Mouse (Mus musculus) testis, adult 2 months (tissue): ENCODE data around the gene Itm2b. TPM values are rescaled to one million over a fixed set of nuclear protein-coding genes. Genes with fewer than 3 reads are reported as not detected.
A peak's percentile ranks its signal among the peaks of the same experiment; 100 is the strongest.

ENCODE experiments used
- H3K27ac ChIP-seq: fragments of 200-500 bp; 2 replicates; pipeline ENCODE4 v1.5.1; 2012; ENCODE audit warnings: low read depth, low read length; ENCODE audit not compliant: control insufficient read depth, insufficient read depth
- H3K27me3 ChIP-seq: fragments of 200-500 bp; 2 replicates; pipeline ENCODE4 v1.6.1; 2012; ENCODE audit warnings: mild to moderate bottlenecking, low read length, moderate library complexity; ENCODE audit not compliant: control insufficient read depth, insufficient read depth
- H3K36me3 ChIP-seq: fragments of 200-500 bp; 2 replicates; pipeline ENCODE4 v1.6.1; 2012; ENCODE audit warnings: mild to moderate bottlenecking, low read length; ENCODE audit not compliant: control insufficient read depth, insufficient read depth
- H3K4me1 ChIP-seq: fragments of 200-500 bp; 2 replicates; pipeline ENCODE4 v1.6.1; 2012; ENCODE audit warnings: low read length; ENCODE audit not compliant: control insufficient read depth, insufficient read depth
- H3K4me3 ChIP-seq: fragments of 200-500 bp; 2 replicates; pipeline ENCODE4 v1.5.1; 2012; ENCODE audit warnings: low read depth, mild to moderate bottlenecking, low read length, moderate library complexity, mixed read lengths; ENCODE audit not compliant: control insufficient read depth
- CTCF ChIP-seq: fragments of 200-500 bp; IDR thresholded peaks from 2 replicates; pipeline ENCODE4 v1.5.1; 2012; ENCODE audit warnings: low read depth, mild to moderate bottlenecking, inconsistent platforms, low read length, moderate library complexity; ENCODE audit not compliant: control insufficient read depth, insufficient read depth, insufficient replicate concordance
- POLR2A ChIP-seq: fragments of 200-500 bp; IDR thresholded peaks from 2 replicates; pipeline ENCODE4 v1.6.1; 2012; ENCODE audit warnings: low read depth, mild to moderate bottlenecking, inconsistent platforms, low read length, moderate library complexity; ENCODE audit not compliant: control insufficient read depth
- polyA plus RNA-seq: library from polyadenylated mRNA; depleted of rRNA; stranded (reverse); fragments of >200 nt; gene quantifications from 2 replicates; pipeline ENCODE4 v1.2.3, GENCODE M21; 2012

Itm2b gene
- polyA plus RNA-seq, 1 experiment, result 330 TPM

DNA sequence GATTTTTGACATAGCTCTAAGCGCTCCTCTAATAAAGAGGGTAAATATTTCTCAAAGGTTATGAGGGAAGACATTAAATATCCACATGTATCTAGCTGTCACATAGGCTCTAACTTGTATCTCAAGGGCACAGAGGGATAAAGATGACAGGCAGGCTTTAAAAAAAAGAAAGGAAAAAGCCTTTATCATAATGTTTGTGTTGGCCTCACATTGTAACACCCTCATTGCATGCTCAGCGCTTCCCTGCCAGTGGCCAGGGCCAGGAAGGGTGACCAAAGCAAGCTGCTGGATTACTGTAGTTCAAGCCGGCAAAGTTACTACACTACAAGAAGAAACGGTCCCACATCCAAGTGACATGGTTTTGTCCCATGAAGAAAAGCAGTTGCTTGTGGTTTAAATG is 53.7 kb downstream of the Itm2b start:
- Histone ChIP-seq H3K4me3 (no peak overlapping the region), H3K27me3 (no peaks in the 10 kb centered on the region), H3K4me1 (peaks cover 5% of the 10 kb centered on the region), H3K27ac (no peak overlapping the region), H3K36me3 (no peaks in the 10 kb centered on the region)
- no peak for TF ChIP-seq CTCF
- no peak for TF ChIP-seq POLR2A

DNA sequence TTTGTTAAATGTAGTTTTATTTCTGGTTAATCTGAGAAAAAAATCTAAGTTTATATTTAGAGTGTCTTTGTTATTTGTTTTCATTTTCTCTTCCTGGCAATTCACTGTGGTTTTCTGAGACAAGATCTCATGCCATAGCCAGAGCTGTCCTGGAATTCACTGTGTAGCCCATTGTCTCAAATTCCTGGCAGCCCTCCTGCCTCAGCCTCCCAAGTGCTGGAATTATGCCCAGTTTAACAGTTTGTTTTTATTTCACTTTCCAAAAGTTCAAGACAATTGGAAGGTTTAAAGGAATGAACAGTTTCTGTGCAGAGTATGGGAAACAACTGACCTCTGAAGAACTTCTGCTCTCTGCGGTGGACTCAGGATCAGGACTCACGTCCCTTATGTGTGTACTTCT is 55.2 kb downstream of the Itm2b start:
- TF ChIP-seq CTCF, result no peak
- TF ChIP-seq POLR2A, result no peak
- no peaks in the 10 kb centered on the region for H3K36me3 ChIP-seq
- peaks cover 7% of the 10 kb centered on the region for H3K4me1 ChIP-seq
- H3K27me3 ChIP-seq, result no peaks in the 10 kb centered on the region
- no peak overlapping the region for H3K27ac ChIP-seq
- no peak overlapping the region for H3K4me3 ChIP-seq

- Histone ChIP-seq H3K27me3 (no peaks in the 10 kb centered on the region), H3K36me3 (no peaks in the 10 kb centered on the region), H3K4me3 (peak overlapping the region; percentile 96), H3K4me1 (peaks cover 7% of the 10 kb centered on the region), H3K27ac (peak overlapping the region; percentile 95)
- no peak for TF ChIP-seq POLR2A
- no peak for TF ChIP-seq CTCF
These were observed 58.6 kb downstream of the Itm2b start for GRCm38 (mm10) chr14:73326511-73326910.

DNA sequence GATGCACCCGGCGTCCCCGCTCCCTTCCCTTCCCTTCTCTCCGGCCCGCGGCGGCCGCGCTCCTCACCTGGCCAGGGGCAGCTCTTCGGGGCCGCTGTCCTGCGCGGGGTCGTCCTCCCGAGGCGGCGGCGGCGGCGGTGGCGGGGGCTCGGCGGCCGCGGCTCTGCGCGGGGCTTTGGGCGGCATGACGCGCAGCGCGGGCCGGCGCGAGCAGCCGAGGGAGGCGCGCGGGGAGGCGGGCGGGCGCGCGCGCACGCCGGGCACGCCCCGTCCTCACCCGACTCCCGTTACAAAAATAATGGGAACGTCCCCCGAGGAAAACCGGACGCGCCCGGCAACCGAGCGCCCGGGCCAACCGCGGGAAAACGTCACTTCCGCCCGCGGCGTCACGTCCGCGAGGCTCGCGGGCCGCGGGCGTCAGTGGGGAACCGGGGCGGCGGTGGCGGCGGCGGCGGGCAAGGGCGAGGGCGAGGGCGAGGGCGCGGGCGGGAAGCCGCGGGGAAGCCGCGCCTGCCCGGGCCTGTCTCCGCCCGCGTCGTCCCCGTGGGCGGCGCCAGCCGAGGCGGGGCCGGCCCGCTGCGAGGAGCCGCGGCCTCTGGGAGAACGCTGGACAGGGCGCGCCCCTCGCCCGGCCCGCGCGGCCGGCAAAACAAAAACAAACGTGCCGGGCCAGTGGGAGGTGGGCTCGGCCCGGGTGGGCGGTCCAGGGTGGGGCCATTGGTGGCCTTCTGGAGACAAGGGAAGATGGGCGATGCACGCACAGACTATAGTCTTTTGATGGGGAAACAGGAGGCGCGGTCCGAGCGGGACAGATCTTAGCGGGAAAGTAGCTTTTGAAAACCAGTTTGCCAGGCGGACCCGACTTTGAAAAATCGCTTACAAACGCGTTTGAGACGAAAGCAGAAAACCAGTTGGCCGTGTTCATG is 59.4 kb downstream of the Itm2b start, which contains the start of gene Rb1:
TSS of gene Rb1 (minus strand) at position 367 of the 926 bp plus-strand sequence.
- peak within 1 kb of the TSS; percentile 95 for H3K27ac ChIP-seq
- H3K36me3 ChIP-seq, result no peaks in the 10 kb centered on the region
- TF ChIP-seq POLR2A (peak; percentile 57; the same call in 1 of the 2 replicates), CTCF (no peak)
- peak within 1 kb of the TSS; percentile 96 for H3K4me3 ChIP-seq
- H3K27me3 ChIP-seq, result no peaks in the 10 kb centered on the region
- H3K4me1 ChIP-seq, result peaks cover 7% of the 10 kb centered on the region

GRCm38 (mm10) chr14:73324634-73325455 is 60.2 kb downstream of the Itm2b start:
- Histone ChIP-seq H3K36me3 (no peaks in the 10 kb centered on the region), H3K4me1 (peaks cover 7% of the 10 kb centered on the region), H3K4me3 (peak overlapping the region; percentile 96), H3K27ac (peak overlapping the region; percentile 85), H3K27me3 (no peaks in the 10 kb centered on the region)
- TF ChIP-seq CTCF (no peak), POLR2A (no peak)

- Histone ChIP-seq H3K4me1 (peaks cover 7% of the 10 kb centered on the region), H3K4me3 (no peak overlapping the region), H3K27me3 (no peaks in the 10 kb centered on the region), H3K36me3 (no peaks in the 10 kb centered on the region), H3K27ac (no peak overlapping the region)
- TF ChIP-seq CTCF (no peak), POLR2A (no peak)
These were observed 61.1 kb downstream of the Itm2b start for GRCm38 (mm10) chr14:73323965-73324364.

GRCm38 (mm10) chr14:73322142-73322541 is 62.9 kb downstream of the Itm2b start:
- Histone ChIP-seq H3K4me3 (no peak overlapping the region), H3K27ac (no peak overlapping the region), H3K27me3 (no peaks in the 10 kb centered on the region), H3K36me3 (no peaks in the 10 kb centered on the region), H3K4me1 (peaks cover 7% of the 10 kb centered on the region)
- TF ChIP-seq CTCF, result no peak
- no peak for TF ChIP-seq POLR2A
